Mouse (Mus musculus) activated CD4-positive, CD25-positive, alpha-beta regulatory T cell, adult 4 months (primary cell): Measurements from ENCODE around the gene Gcdh. TPM values are rescaled to one million over a fixed set of nuclear protein-coding genes. Genes with fewer than 3 reads are reported as not detected.

Source experiments
- polyA plus RNA-seq, 2 experiments: library from polyadenylated mRNA; unstranded; fragments of 100-300 nt; shearing (Covaris generic); gene quantifications; one replicate each; pipeline ENCODE4 v1.2.1; 2017

Gcdh gene
- polyA plus RNA-seq, 2 experiments from 2014 or later = 11.3 to 15.1 TPM

Other genes with a start within 250 kb of the Gcdh start
- 10 to 100 TPM; 54.7 to 56.1 TPM for gene Ier2, start 231.1 kb downstream of the Gcdh start, polyA plus RNA-seq
- gene Trmt1, start 207.6 kb downstream of the Gcdh start, polyA plus RNA-seq = 10 to 100 TPM; 32.6 to 49.8 TPM
- 10 to 100 TPM in 1 of 2 experiments, 1 to 10 TPM in 1; 9.4 to 12.5 TPM for gene Nacc1, start 206.1 kb downstream of the Gcdh start, polyA plus RNA-seq
- gene Lyl1, start 192.5 kb downstream of the Gcdh start, polyA plus RNA-seq = 1 to 10 TPM in 1 of 2 experiments, under 1 TPM in 1; 0.85 to 1.2 TPM
- 10 to 100 TPM; 20.2 to 37.5 TPM for gene G430095P16Rik, start 170.9 kb downstream of the Gcdh start, polyA plus RNA-seq
- 1 to 10 TPM; 2.0 to 2.2 TPM for gene Nfix, start 93.6 kb downstream of the Gcdh start, polyA plus RNA-seq
- 1 to 10 TPM; 4.2 to 4.5 TPM for gene Dand5, start 71.1 kb downstream of the Gcdh start, polyA plus RNA-seq
- 10 to 100 TPM; 18.5 to 21.5 TPM for gene Gadd45gip1, start 62.4 kb downstream of the Gcdh start, polyA plus RNA-seq
- 100 to 1,000 TPM; 125 to 131 TPM for gene Rad23a, start 53.3 kb downstream of the Gcdh start, polyA plus RNA-seq
- gene Calr, start 47.0 kb downstream of the Gcdh start, polyA plus RNA-seq = 100 to 1,000 TPM; 269 to 303 TPM
- 10 to 100 TPM; 45.8 to 58.4 TPM for gene Farsa, start 36.9 kb downstream of the Gcdh start, polyA plus RNA-seq
- gene Syce2, start 21.8 kb downstream of the Gcdh start, polyA plus RNA-seq = 10 to 100 TPM in 1 of 2 experiments, 1 to 10 TPM in 1; 8.2 to 15.0 TPM
- 1 to 10 TPM in 1 of 2 experiments, not detected in 1; 1.1 TPM for gene Klf1, start 8.0 kb upstream of the Gcdh start, polyA plus RNA-seq
- gene Dnase2a, start 14.6 kb upstream of the Gcdh start, polyA plus RNA-seq = 10 to 100 TPM; 15.1 to 18.1 TPM
- 1 to 10 TPM in 1 of 2 experiments, under 1 TPM in 1; 0.64 to 1.0 TPM for gene Mast1, start 43.4 kb upstream of the Gcdh start, polyA plus RNA-seq
- not detected for gene Rtbdn, start 53.1 kb upstream of the Gcdh start, polyA plus RNA-seq
- gene Gm49661, start 75.5 kb upstream of the Gcdh start, polyA plus RNA-seq = not detected
- gene Prdx2, start 75.7 kb upstream of the Gcdh start, polyA plus RNA-seq = 100 to 1,000 TPM; 246 to 312 TPM
- 10 to 100 TPM; 68.9 to 91.0 TPM for gene Rnaseh2a, start 75.8 kb upstream of the Gcdh start, polyA plus RNA-seq
- 10 to 100 TPM; 28.9 to 30.5 TPM for gene Junb, start 84.8 kb upstream of the Gcdh start, polyA plus RNA-seq
- gene Hook2, start 96.7 kb upstream of the Gcdh start, polyA plus RNA-seq = 1 to 10 TPM; 2.6 to 3.0 TPM
- not detected for gene Best2, start 120.6 kb upstream of the Gcdh start, polyA plus RNA-seq
- 10 to 100 TPM; 55.6 to 98.1 TPM for gene Asna1, start 131.4 kb upstream of the Gcdh start, polyA plus RNA-seq
- gene Trir, start 132.9 kb upstream of the Gcdh start, polyA plus RNA-seq = 10 to 100 TPM; 26.8 to 30.5 TPM
- gene Tnpo2, start 143.0 kb upstream of the Gcdh start, polyA plus RNA-seq = 10 to 100 TPM in 1 of 2 experiments, 1 to 10 TPM in 1; 9.2 to 19.4 TPM
- gene Fbxw9, start 166.1 kb upstream of the Gcdh start, polyA plus RNA-seq = 1 to 10 TPM; 2.8 to 3.1 TPM
- gene Gm5741, start 174.1 kb upstream of the Gcdh start, polyA plus RNA-seq = not detected
- 10 to 100 TPM; 28.3 to 29.8 TPM for gene Dhps, start 177.8 kb upstream of the Gcdh start, polyA plus RNA-seq
- 100 to 1,000 TPM; 132 to 134 TPM for gene Wdr83os, start 186.8 kb upstream of the Gcdh start, polyA plus RNA-seq
- gene Wdr83, start 187.4 kb upstream of the Gcdh start, polyA plus RNA-seq = 10 to 100 TPM; 33.1 to 46.7 TPM
- gene Man2b1, start 189.3 kb upstream of the Gcdh start, polyA plus RNA-seq = 10 to 100 TPM; 64.8 to 82.0 TPM
- gene Zfp791, start 229.2 kb upstream of the Gcdh start, polyA plus RNA-seq = not detected